Mouse (Mus musculus): ENCODE results near the gene Epb41l5.

The Epb41l5 gene

GRCm38 (mm10) chr1:119648205-119649111 is at the start of gene Epb41l5:
Gene Epb41l5 (minus strand): TSS chr1:119649000.
- DNase-seq, result peak; percentile 68

- DNase-seq, result no peak
Measured at GRCm38 (mm10) chr1:119696860-119697259, 48.1 kb upstream of the Epb41l5 start.

- DNase-seq, result no peak
Measured at GRCm38 (mm10) chr1:119685773-119686558, 37.2 kb upstream of the Epb41l5 start.

GRCm38 (mm10) chr1:119681663-119682213 is 32.9 kb upstream of the Epb41l5 start:
- DNase-seq, result no peak

- peak; percentile 20 for DNase-seq
Measured at GRCm38 (mm10) chr1:119674984-119675383, 26.2 kb upstream of the Epb41l5 start.

GRCm38 (mm10) chr1:119666904-119667303 is 18.1 kb upstream of the Epb41l5 start:
- no peak for DNase-seq

GRCm38 (mm10) chr1:119654307-119654706 is 5.5 kb upstream of the Epb41l5 start:
- DNase-seq, result no peak

GRCm38 (mm10) chr1:119650386-119650785 is 1.6 kb upstream of the Epb41l5 start:
- peak; percentile 39 for DNase-seq

- DNase-seq, result no peak
Measured at GRCm38 (mm10) chr1:119649627-119650026, 827 bp upstream of the Epb41l5 start.

GRCm38 (mm10) chr1:119646356-119646755 is 2.4 kb downstream of the Epb41l5 start:
- no peak for DNase-seq

- DNase-seq, result peak; percentile 19
Measured at GRCm38 (mm10) chr1:119642367-119642766, 6.4 kb downstream of the Epb41l5 start.

GRCm38 (mm10) chr1:119641090-119641812 is 7.5 kb downstream of the Epb41l5 start:
- DNase-seq, result no peak

- no peak for DNase-seq
Measured at GRCm38 (mm10) chr1:119640006-119640405, 8.8 kb downstream of the Epb41l5 start.

- DNase-seq, result no peak
Measured at GRCm38 (mm10) chr1:119637188-119638023, 11.4 kb downstream of the Epb41l5 start.

GRCm38 (mm10) chr1:119634746-119635145 is 14.1 kb downstream of the Epb41l5 start:
- no peak for DNase-seq

GRCm38 (mm10) chr1:119630428-119630827 is 18.4 kb downstream of the Epb41l5 start:
- DNase-seq, result no peak

- no peak for DNase-seq
Measured at GRCm38 (mm10) chr1:119626837-119627236, 22.0 kb downstream of the Epb41l5 start.

- no peak for DNase-seq
Measured at GRCm38 (mm10) chr1:119624444-119624843, 24.4 kb downstream of the Epb41l5 start.

- DNase-seq, result no peak
Measured at GRCm38 (mm10) chr1:119605396-119605795, 43.4 kb downstream of the Epb41l5 start.

- DNase-seq, result no peak
Measured at GRCm38 (mm10) chr1:119602448-119602847, 46.4 kb downstream of the Epb41l5 start.

GRCm38 (mm10) chr1:119598855-119599254 is 49.9 kb downstream of the Epb41l5 start:
- DNase-seq, result no peak

All from cerebellum, adult 9-10 months (tissue).